Mouse (Mus musculus) MEL (cell line): ENCODE data around the gene Gsk3b. TPM values are rescaled to one million over a fixed set of nuclear protein-coding genes. Genes with fewer than 3 reads are reported as not detected.
"Not testable (repeated sequence)": the region's sequence is repeated elsewhere in the genome, so short reads cannot be mapped to it uniquely, and the experiment has no call there.

Experiments used
- DNase-seq: peaks from one replicate; pipeline ENCODE4 v3.0.0; 2011; ENCODE audit warnings: low read depth, low spot score
- H3K27ac ChIP-seq: 2 replicates; pipeline ENCODE4 v1.5.1; 2012; ENCODE audit warnings: low read depth, mild to moderate bottlenecking, control low read depth, low read length, moderate library complexity; ENCODE audit not compliant: control insufficient read depth
- H3K27me3 ChIP-seq, 2 experiments: fragments of 150-350 bp in 1 of 2; sonication (generic) in 1 of 2; 2 replicates each; pipeline ENCODE4 v1.6.1; 2012; ENCODE audit warnings: low read length in 2 of 2, mild to moderate bottlenecking in 2 of 2, improper control_type of control experiment in 1 of 2, moderate library complexity in 1 of 2; ENCODE audit not compliant: insufficient read depth in 2 of 2, control insufficient read depth in 1 of 2
- H3K36me3 ChIP-seq, 2 experiments: 2 replicates each; pipeline ENCODE4 v1.6.1; 2012 to 2014; ENCODE audit warnings: low read length in 2 of 2, improper control_type of control experiment in 1 of 2, inconsistent platforms in 1 of 2, mild to moderate bottlenecking in 1 of 2; ENCODE audit not compliant: insufficient read depth in 2 of 2, control insufficient read depth in 1 of 2
- H3K4me1 ChIP-seq, 2 experiments: fragments of 150-350 bp in 1 of 2; sonication (generic) in 1 of 2; 2 replicates each; pipeline ENCODE4 v1.6.1; 2012; ENCODE audit warnings: low read length in 2 of 2, improper control_type of control experiment in 1 of 2, mild to moderate bottlenecking in 1 of 2; ENCODE audit not compliant: insufficient read depth in 2 of 2, control insufficient read depth in 1 of 2
- H3K4me3 ChIP-seq, 2 experiments: fragments of 150-350 bp in 1 of 2; sonication (generic) in 1 of 2; 2 replicates each; pipeline ENCODE4 v1.5.1; 2012; ENCODE audit warnings: low read depth in 2 of 2, low read length in 2 of 2, mild to moderate bottlenecking in 2 of 2, moderate library complexity in 2 of 2, control low read depth in 1 of 2, improper control_type of control experiment in 1 of 2; ENCODE audit not compliant: control insufficient read depth in 1 of 2, insufficient read depth in 1 of 2
- H3K79me2 ChIP-seq: 2 replicates; pipeline ENCODE4 v1.6.1; 2012; ENCODE audit warnings: mild to moderate bottlenecking, low read length, moderate library complexity; ENCODE audit not compliant: control insufficient read depth, poor library complexity, insufficient read depth
- H3K9ac ChIP-seq: 2 replicates; pipeline ENCODE4 v1.6.1; 2012; ENCODE audit warnings: low read depth, mild to moderate bottlenecking, control low read depth, low read length, moderate library complexity; ENCODE audit not compliant: control insufficient read depth, poor library complexity, severe bottlenecking
- H3K9me3 ChIP-seq: fragments of 150-350 bp; sonication (generic); replicated peaks from 2 replicates; pipeline ENCODE4 v1.6.1; 2012; ENCODE audit warnings: mild to moderate bottlenecking, low read length, improper control_type of control experiment, moderate library complexity; ENCODE audit not compliant: insufficient read depth
- BHLHE40 ChIP-seq: IDR thresholded peaks from 2 replicates; pipeline ENCODE4 v1.6.1; 2012; ENCODE audit warnings: low read depth, mild to moderate bottlenecking, inconsistent platforms, low read length, improper control_type of control experiment, borderline replicate concordance
- CHD2 ChIP-seq: IDR thresholded peaks from 2 replicates; pipeline ENCODE4 v1.6.1; 2011; ENCODE audit warnings: low read length, improper control_type of control experiment
- CTCF ChIP-seq, 3 experiments: IDR thresholded peaks in 2 of 3; conservative IDR thresholded peaks in 1 of 3; 2 replicates each; pipeline ENCODE4 v1.5.1; 2011 to 2012; ENCODE audit warnings: low read length in 3 of 3, low read depth in 2 of 3, mild to moderate bottlenecking in 2 of 3, improper control_type of control experiment in 1 of 3, inconsistent platforms in 1 of 3, mixed read lengths in 1 of 3, moderate library complexity in 1 of 3; ENCODE audit not compliant: control insufficient read depth in 1 of 3, insufficient read depth in 1 of 3, poor library complexity in 1 of 3, severe bottlenecking in 1 of 3
- HCFC1 ChIP-seq: IDR thresholded peaks from 2 replicates; pipeline ENCODE4 v1.6.1; 2012; ENCODE audit warnings: low read depth, mild to moderate bottlenecking, inconsistent platforms, low read length, improper control_type of control experiment, moderate library complexity
- MAFK ChIP-seq: IDR thresholded peaks from 2 replicates; pipeline ENCODE4 v1.6.1; 2011; ENCODE audit warnings: low read depth, mild to moderate bottlenecking, low read length, improper control_type of control experiment, borderline replicate concordance
- MAZ ChIP-seq: IDR thresholded peaks from 2 replicates; pipeline ENCODE4 v1.6.1; 2012; ENCODE audit warnings: low read depth, mild to moderate bottlenecking, inconsistent platforms, low read length, improper control_type of control experiment
- POLR2AphosphoS2 ChIP-seq: IDR thresholded peaks from 2 replicates; pipeline ENCODE4 v1.6.1; 2011; ENCODE audit warnings: low read length, improper control_type of control experiment
- RAD21 ChIP-seq: IDR thresholded peaks from 2 replicates; pipeline ENCODE4 v1.6.1; 2011; ENCODE audit warnings: mild to moderate bottlenecking, low read depth, low read length, improper control_type of control experiment
- SMC3 ChIP-seq: IDR thresholded peaks from 2 replicates; pipeline ENCODE4 v1.6.1; 2011; ENCODE audit warnings: low read depth, low read length, improper control_type of control experiment
- ZC3H11A ChIP-seq: IDR thresholded peaks from 2 replicates; pipeline ENCODE4 v1.6.1; 2012; ENCODE audit warnings: low read depth, mild to moderate bottlenecking, inconsistent platforms, low read length, improper control_type of control experiment
- ZKSCAN1 ChIP-seq: IDR thresholded peaks from 2 replicates; pipeline ENCODE4 v1.6.1; 2012; ENCODE audit warnings: low read depth, mild to moderate bottlenecking, inconsistent platforms, low read length, improper control_type of control experiment, moderate library complexity
- ZNF384 ChIP-seq: IDR thresholded peaks from 2 replicates; pipeline ENCODE4 v1.6.1; 2012; ENCODE audit warnings: low read depth, mild to moderate bottlenecking, inconsistent platforms, low read length, improper control_type of control experiment
- polyA plus RNA-seq, 2 experiments: library from polyadenylated mRNA; stranded (reverse) in 1 of 2; unstranded in 1 of 2; fragments of >175 nt in 1 of 2; fragments of >200 nt in 1 of 2; gene quantifications; 2 replicates each; pipeline versions ENCODE4 v1.2.1 to v1.2.4; 2012; ENCODE audit warnings: low replicate concordance in 2 of 2, low read depth in 1 of 2; ENCODE audit not compliant: insufficient read length in 2 of 2, insufficient read depth in 1 of 2, missing spikeins in 1 of 2
- total RNA-seq: library from RNA; depleted of rRNA; stranded (reverse); fragments of 300-350 nt; gene quantifications from 2 replicates; pipeline ENCODE4 v1.2.3, GENCODE M21; 2012

The Gsk3b gene
- total and polyA plus RNA-seq, 3 experiments: 8.8 to 20.1 TPM; not detected in 1

GRCm38 (mm10) chr16:38197299-38197698 is 108.5 kb downstream of the Gsk3b start:
- TF ChIP-seq RAD21: peak; percentile 80
- TF ChIP-seq POLR2AphosphoS2: no peak
- no peak for TF ChIP-seq MAZ
- TF ChIP-seq ZC3H11A: peak; percentile 74
- peak; percentile 43 to 80 (median 69) for TF ChIP-seq CTCF (IDR thresholded peaks at IDR 0.05 in 2 of 3, conservative IDR thresholded peaks at IDR 0.05 in 1 of 3; ENCODE audit: control insufficient read depth in 1 of 3, insufficient read depth in 1 of 3, low read depth in 2 of 3, low read length in 3 of 3, poor library complexity in 1 of 3, severe bottlenecking in 1 of 3)
- TF ChIP-seq SMC3: peak; percentile 86
- TF ChIP-seq HCFC1: 0 out of 2 replicates have a peak, but pooled peaks have one; percentile 22
- no peak for TF ChIP-seq BHLHE40
- no peak overlapping the region for H3K9ac ChIP-seq
- H3K36me3 ChIP-seq: peaks cover 0 to 8% of the 10 kb centered on the region in 2 experiments; a peak in 2 of 4 replicates
- no peaks in the 10 kb centered on the region; the same call in 1 of the 2 replicates for H3K79me2 ChIP-seq
- H3K4me1 ChIP-seq: no peaks in the 10 kb centered on the region
- no peaks in the 10 kb centered on the region for H3K9me3 ChIP-seq
- no peak overlapping the region for H3K4me3 ChIP-seq
- peak; percentile 69 for DNase-seq
- no peak overlapping the region for H3K27ac ChIP-seq
- H3K27me3 ChIP-seq: no peaks in the 10 kb centered on the region

GRCm38 (mm10) chr16:38205272-38205671 is 116.5 kb downstream of the Gsk3b start:
- no peak overlapping the region for H3K27ac ChIP-seq
- TF ChIP-seq CHD2: no peak
- TF ChIP-seq MAFK: no peak
- no peak for TF ChIP-seq ZKSCAN1
- H3K36me3 ChIP-seq: peaks cover 0 to 18% of the 10 kb centered on the region in 2 experiments; a peak in 2 of 4 replicates
- H3K9me3 ChIP-seq: no peaks in the 10 kb centered on the region
- H3K9ac ChIP-seq: no peak overlapping the region
- H3K79me2 ChIP-seq: no peaks in the 10 kb centered on the region; the same call in 1 of the 2 replicates
- no peaks in the 10 kb centered on the region for H3K27me3 ChIP-seq
- no peak for DNase-seq
- H3K4me3 ChIP-seq: no peak overlapping the region
- no peaks in the 10 kb centered on the region for H3K4me1 ChIP-seq

GRCm38 (mm10) chr16:38222491-38222890 is 133.7 kb downstream of the Gsk3b start:
- H3K79me2 ChIP-seq, H3K9ac ChIP-seq, DNase-seq, H3K9me3 ChIP-seq, H3K27me3 ChIP-seq, H3K4me1 ChIP-seq, H3K4me3 ChIP-seq, H3K27ac ChIP-seq: not testable (repeated sequence)
- TF ChIP-seq ZNF384: peak; percentile 51; the same call in 1 of the 2 replicates
- H3K36me3 ChIP-seq: peaks cover 6 to 28% of the 10 kb centered on the region in 2 experiments; a peak in 3 of 4 replicates
